Mouse (Mus musculus) urinary bladder, postnatal 25 days (tissue): ENCODE data around the gene Gbx1.

Experiments
- DNase-seq: peaks from one replicate; pipeline ENCODE4 v3.0.0; 2022; ENCODE audit warnings: low spot score

Gbx1 gene

GRCm38 (mm10) chr5:24477909-24478308, 49.1 kb downstream of the Gbx1 start:
- no peak for DNase-seq

- DNase-seq: peak; percentile 59
These were observed 51.3 kb downstream of the Gbx1 start for GRCm38 (mm10) chr5:24475476-24476241.

GRCm38 (mm10) chr5:24474723-24475261, 52.2 kb downstream of the Gbx1 start:
- peak; percentile 31 for DNase-seq

GRCm38 (mm10) chr5:24474025-24474722, 52.8 kb downstream of the Gbx1 start:
- DNase-seq: peak; percentile 62

- DNase-seq: no peak
These were observed 54.0 kb downstream of the Gbx1 start for GRCm38 (mm10) chr5:24472884-24473619.

- peak; percentile 82 for DNase-seq
These were observed 56.4 kb downstream of the Gbx1 start for GRCm38 (mm10) chr5:24470600-24470999.

GRCm38 (mm10) chr5:24466762-24467161, 60.2 kb downstream of the Gbx1 start:
- no peak for DNase-seq

GRCm38 (mm10) chr5:24455613-24456012, 71.4 kb downstream of the Gbx1 start:
- no peak for DNase-seq

- no peak for DNase-seq
These were observed 71.9 kb downstream of the Gbx1 start for GRCm38 (mm10) chr5:24455076-24455475.

- no peak for DNase-seq
These were observed 73.1 kb downstream of the Gbx1 start for GRCm38 (mm10) chr5:24453985-24454303.

GRCm38 (mm10) chr5:24453283-24453984, 73.6 kb downstream of the Gbx1 start:
- DNase-seq: no peak
